Mouse (Mus musculus) layer of hippocampus, adult 9-11 months (tissue): ENCODE measurements around the gene Nolc1.

Source experiments
- DNase-seq: peaks from one replicate; pipeline ENCODE4 v3.0.0; 2022

Nolc1 gene

GRCm38 (mm10) chr19:46042476-46043011 is 33.1 kb upstream of the Nolc1 start:
- DNase-seq: peak; percentile 80

GRCm38 (mm10) chr19:46043380-46043779 is 32.3 kb upstream of the Nolc1 start:
- DNase-seq: no peak

GRCm38 (mm10) chr19:46044271-46044992 is 31.2 kb upstream of the Nolc1 start, which contains the start of gene Pprc1:
Pprc1 (plus strand) TSS chr19:46044886.
- no peak for DNase-seq

GRCm38 (mm10) chr19:46044993-46045695 is 30.5 kb upstream of the Nolc1 start, which contains the start of gene Ldb1:
Ldb1 (minus strand) TSS chr19:46045214.
- DNase-seq: peak; percentile 89

- DNase-seq: peak; percentile 79
Measured at GRCm38 (mm10) chr19:46045696-46046311, 29.9 kb upstream of the Nolc1 start.

- DNase-seq: no peak
Measured at GRCm38 (mm10) chr19:46046621-46047025, 29.0 kb upstream of the Nolc1 start.

- DNase-seq: no peak
Measured at GRCm38 (mm10) chr19:46047426-46047825, 28.2 kb upstream of the Nolc1 start.

GRCm38 (mm10) chr19:46049129-46049528 is 26.5 kb upstream of the Nolc1 start:
- no peak for DNase-seq

- DNase-seq: no peak
Measured at GRCm38 (mm10) chr19:46050462-46050861, 25.2 kb upstream of the Nolc1 start.

GRCm38 (mm10) chr19:46055752-46056387 is 19.8 kb upstream of the Nolc1 start:
- no peak for DNase-seq

GRCm38 (mm10) chr19:46056388-46056946 is 19.2 kb upstream of the Nolc1 start:
- DNase-seq: peak; percentile 97

GRCm38 (mm10) chr19:46056947-46057607 is 18.6 kb upstream of the Nolc1 start:
- DNase-seq: peak; percentile 87

GRCm38 (mm10) chr19:46058466-46058865 is 17.2 kb upstream of the Nolc1 start:
- no peak for DNase-seq

- DNase-seq: no peak
Measured at GRCm38 (mm10) chr19:46060845-46061244, 14.8 kb upstream of the Nolc1 start.

- DNase-seq: no peak
Measured at GRCm38 (mm10) chr19:46068054-46068453, 7.6 kb upstream of the Nolc1 start.

GRCm38 (mm10) chr19:46073285-46073684 is 2.4 kb upstream of the Nolc1 start:
- DNase-seq: no peak

GRCm38 (mm10) chr19:46074266-46074665 is 1.4 kb upstream of the Nolc1 start:
- no peak for DNase-seq

GRCm38 (mm10) chr19:46078535-46078934 is 2.9 kb downstream of the Nolc1 start:
- DNase-seq: no peak

- no peak for DNase-seq
Measured at GRCm38 (mm10) chr19:46085185-46085584, 9.5 kb downstream of the Nolc1 start.

- peak; percentile 37 for DNase-seq
Measured at GRCm38 (mm10) chr19:46086337-46086736, 10.7 kb downstream of the Nolc1 start.

GRCm38 (mm10) chr19:46087871-46088270 is 12.2 kb downstream of the Nolc1 start:
- DNase-seq: no peak

GRCm38 (mm10) chr19:46091641-46092040 is 16.0 kb downstream of the Nolc1 start:
- no peak for DNase-seq
